Mouse (Mus musculus): Measurements from ENCODE around the gene Cfap74.

The Cfap74 gene

DNA sequence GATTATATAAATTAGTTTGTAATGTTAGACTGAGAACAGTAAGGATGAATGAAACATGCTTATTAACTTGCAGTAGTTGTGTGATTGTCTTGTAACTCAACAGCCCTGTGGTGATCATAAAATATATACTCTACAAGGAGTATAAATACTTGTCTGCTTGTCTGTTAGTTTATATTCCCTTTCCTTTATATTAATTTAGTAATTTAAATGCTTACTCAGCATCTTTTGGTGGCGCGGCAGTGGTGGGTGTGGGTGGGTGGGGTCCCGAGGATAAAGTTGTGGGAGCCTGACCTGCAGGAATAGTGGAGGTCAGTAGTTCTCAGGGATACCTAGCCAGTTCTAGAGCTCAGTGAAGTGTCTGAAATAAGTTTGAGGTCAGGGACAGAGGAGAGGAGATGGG lies 89.0 kb downstream of the Cfap74 start:
- no peak for DNase-seq (ENCODE audit: low spot score)

DNA sequence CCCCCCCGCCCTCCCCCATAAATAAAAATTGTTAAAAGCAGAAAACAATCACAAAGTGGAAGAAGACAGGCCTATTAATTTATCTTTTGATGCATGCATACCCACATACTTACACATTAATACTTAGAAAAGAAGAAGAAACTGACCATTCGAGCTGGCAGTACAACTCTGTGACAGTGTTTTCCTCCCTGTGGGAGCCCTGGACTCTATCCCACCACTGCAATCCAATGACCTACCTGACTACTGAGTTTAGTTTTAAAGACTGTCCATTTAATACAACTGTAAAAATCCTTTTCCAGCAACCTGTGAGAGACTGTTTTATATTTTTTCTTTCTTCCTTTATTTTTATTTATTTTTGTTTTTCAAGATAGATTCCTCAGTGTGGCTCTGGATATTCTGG lies 92.1 kb downstream of the Cfap74 start:
- DNase-seq (ENCODE audit: low spot score) = no peak

DNA sequence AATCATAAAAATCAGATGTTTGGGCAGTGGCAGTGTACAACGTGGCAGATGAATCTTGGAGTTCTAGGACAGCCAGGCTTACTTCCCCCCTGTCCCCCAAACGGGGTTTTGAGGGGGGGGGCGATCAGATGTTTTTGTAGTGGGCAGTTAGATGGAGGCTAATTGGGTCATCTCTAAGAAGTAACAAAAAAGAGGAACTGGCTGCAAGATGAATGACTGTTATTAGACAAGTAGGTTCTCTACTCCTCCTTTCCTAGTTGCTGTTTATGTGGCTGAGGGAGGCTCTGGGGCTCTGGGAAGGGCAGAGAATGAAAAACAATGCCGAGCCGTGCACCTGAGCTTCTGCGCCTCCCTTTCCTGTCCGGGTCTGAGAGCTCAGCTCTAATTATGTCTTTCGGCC lies 96.1 kb downstream of the Cfap74 start:
- DNase-seq (ENCODE audit: low spot score) = no peak

DNA sequence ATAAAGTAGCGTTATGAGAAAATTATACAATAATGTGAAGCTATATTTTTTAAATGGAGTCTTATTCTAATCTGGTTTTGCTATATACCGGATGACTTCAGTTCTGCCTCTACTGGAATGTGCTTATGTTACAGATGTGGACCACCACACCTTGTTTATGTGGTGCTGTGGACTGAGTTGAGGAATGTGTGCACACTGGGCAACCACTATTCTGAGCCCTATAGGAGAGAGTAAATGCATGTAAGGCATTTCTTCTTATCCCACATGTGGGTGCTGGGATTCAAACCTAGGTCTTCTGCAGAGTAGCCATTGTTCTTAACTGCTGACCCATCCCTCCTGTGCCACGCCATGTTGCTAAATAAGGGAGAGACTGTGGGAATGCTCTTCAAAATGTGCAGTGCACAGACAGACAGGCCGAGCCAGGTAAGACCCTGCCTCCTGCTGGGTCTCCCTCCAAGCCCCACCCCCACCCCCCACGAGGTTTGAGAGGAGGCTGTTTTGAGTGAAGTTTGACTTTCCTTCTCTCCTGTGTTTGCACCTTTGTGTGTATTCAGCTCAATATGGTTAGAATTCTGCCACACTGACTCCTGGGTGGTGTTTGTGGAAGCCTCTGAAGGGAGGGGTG lies 96.8 kb downstream of the Cfap74 start:
- no peak for DNase-seq (ENCODE audit: low spot score)

DNA sequence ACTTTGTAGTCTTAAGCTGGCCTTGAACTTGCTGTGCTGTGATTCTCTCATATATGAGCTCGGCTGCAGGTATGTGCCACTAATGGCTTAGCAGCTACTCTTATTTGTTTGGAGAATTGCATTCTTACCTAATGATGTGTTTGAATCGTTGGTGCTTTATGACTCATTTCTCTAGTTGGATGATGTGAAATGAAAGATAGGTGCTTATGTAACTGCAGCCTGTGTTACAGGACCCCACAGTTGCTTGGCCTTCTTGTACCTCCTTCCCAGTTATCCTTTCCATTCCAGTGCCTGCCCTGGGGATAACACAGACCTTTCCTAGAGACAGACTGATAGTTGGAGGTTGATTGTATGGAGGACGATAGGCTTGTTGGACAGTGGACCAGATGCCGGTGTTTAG lies 99.6 kb downstream of the Cfap74 start:
- DNase-seq (ENCODE audit: low spot score) = no peak

DNA sequence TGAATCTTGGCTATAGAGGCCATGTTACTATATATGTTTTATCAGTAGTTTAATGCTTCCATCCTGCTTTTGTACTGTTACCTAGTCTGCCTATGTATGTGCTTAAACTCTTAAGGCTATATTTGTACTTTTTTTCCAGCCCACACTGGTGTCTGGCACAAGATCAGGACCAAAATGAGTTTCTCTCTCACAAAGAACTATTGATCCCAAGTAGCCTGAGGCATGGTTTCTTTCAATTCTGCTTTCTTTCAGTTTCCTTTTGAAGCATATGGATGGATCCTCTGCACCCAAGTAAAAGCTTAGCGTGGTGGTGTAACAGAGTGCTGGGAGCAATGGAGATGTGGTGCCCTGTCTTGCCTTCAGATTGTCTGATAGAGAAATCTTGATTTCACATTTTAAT lies 102.0 kb downstream of the Cfap74 start:
- no peak for DNase-seq (ENCODE audit: low spot score)

DNA sequence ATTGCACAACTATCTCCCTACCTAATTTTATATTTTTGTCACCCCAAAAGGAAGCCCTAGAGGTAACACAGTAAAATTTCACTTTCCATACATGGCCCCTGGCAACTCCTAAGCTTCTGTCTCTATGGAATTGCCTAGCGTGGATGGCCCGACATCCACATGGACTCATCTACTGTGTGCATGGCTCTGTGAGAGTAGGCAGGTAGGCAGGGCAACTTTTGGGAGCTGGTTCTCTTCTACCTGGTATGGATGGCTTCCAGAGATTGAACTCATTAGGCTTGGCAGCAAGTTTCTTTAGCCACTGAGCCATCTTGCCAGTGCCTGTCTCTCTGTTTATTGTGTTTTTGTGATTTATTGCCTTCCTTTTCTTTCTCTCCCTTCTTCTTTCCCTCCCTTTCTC lies 105.8 kb downstream of the Cfap74 start:
- no peak for DNase-seq (ENCODE audit: low spot score)

Measured in layer of hippocampus, adult 9-10 months (tissue).